Mouse (Mus musculus): ENCODE measurements around the gene Il2.

The Il2 gene

DNA sequence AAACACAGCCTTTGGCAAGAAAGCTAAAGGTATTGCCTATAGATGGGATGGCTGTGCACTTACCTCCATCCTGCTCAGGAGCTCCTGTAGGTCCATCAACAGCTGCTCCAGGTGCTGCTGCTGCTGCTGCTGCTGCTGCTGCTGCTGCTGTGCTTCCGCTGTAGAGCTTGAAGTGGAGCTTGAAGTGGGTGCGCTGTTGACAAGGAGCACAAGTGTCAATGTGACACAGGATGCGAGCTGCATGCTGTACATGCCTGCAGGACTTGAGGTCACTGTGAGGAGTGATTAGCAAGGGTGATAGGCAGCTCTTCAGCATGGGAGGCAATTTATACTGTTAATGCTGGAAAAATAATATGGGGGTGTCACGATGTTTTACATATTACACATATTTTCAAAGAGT, at the start of gene Il2:
Gene Il2 (minus strand): TSS at position 305 of the 400 bp plus-strand sequence.
- in situ Hi-C loops (cut with MboI, MseI) = no loop called here

DNA sequence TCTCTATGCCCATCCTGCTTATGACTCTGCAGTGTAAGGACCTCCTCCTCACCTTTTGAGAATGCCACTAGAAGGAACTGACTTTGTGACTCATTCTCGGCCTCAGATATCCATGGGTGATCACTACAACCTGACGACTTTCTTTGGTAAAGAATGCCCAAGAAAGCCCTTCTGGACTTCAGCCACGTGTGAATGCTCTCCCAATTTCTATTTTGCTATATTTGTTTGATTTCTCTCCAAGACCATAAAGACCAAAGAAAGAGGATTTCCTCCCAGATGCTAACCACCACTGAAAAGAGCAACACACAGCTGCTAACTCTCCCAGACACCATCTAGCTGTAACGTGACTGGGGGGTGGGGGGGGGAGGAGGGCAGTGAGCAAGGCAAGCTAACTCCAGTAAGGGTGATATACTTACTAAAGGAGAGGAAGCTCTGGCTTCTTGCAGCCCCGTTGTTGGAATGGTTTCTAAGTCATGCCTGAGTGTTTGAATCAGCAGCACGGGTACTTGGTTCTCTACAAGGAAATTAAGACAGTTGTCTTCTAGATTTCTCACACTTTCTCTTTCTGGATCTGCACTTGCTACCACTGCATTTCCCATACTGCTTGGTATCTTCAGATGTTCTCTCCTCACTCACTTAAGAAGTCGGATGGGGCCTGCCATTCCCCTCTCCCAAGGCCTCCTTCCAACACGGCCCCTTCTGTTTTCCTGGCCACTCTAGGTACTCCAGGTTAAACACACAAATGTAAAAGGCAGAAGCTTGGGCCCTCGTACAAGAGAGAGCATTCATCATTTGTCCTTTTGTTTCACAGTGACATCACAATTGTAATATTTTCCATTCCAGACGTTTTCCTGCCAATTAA, 49.2 kb upstream of the Il2 start:
- in situ Hi-C loops (cut with MboI, MseI) = no loop called here

DNA sequence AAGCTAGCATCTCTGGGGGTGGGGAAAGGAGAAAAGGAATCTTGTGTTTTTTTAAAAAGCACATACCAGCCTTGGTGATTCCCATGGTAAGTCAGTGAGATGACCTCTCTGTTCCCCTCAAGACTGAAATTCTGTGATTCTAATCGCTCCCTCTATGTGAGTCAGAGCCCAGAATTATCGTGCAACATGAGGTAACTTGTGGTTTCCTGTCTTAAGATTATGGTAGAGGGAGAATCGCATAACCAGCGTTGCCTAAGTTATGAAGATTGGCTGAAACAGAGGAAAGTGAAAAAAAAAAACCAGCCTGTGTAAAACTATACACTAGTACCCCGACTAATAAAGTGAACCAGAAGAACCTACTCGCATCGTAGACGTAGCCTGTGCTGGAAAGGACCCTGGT, 47.5 kb upstream of the Il2 start:
- in situ Hi-C loops (cut with MboI, MseI) = no loop called here

DNA sequence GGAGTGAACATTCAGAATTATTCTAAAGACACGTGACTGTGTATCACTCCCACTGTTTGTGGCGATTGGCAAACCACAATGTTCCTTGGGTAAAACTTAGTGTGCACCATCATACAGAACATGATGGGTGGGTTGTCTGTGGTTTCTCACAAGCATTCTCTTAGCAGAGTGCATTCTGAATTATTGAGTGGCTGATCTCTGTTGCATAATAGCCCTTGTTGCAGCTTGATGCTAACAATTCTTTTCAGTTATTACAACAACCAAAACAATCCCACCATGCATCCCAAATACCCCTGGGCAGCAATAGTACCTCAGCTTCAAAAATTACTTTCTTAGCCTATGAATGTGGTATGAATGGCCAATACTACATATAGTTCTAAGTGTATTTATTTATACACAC, 43.5 kb upstream of the Il2 start:
- in situ Hi-C loops (cut with MboI, MseI) = no loop called here

DNA sequence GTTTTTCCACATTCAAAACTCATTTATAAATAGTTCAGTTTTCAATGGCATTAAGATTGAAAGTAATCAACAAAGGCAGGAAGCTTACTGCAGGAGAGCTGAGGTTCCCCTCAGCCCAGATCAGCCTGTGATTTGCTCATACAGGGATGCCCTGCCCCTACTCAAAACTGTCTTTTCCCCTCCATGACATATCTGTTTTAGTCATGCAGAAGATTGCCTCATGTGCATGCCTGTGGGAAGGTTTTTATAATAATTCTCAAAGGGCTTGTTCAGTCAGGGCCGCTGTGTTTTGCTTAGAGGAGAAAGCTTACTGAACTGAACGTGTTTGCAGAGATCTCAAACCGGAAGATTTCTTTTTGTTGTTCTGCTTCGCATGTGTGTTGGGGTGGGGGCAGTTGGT, 35.3 kb upstream of the Il2 start:
- in situ Hi-C loops (cut with MboI, MseI) = loop anchor here (5.0 kb wide), 1 partner anchor 41 kb away; no protein-coding TSS in a partner anchor

DNA sequence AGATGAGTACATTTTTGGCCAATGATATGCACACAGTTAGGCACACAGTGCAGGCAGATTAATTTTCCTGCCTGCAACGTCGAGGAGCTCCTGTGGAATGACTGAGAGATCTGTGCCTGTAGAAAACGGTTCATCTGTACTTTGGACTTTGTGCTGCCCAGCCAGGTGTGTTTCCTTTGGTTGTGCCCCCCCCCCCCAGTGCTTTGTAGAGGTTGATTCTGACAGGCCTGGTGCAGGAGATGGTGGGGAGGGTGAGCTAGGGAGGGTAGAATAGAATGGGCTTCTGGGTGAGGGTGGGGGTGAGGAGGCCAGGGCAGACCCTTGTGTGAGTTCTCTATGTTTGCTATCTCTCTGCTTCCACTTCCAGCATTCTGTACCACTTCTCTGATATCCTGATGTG, 32.5 kb upstream of the Il2 start:
- in situ Hi-C loops (cut with MboI, MseI) = no loop called here

DNA sequence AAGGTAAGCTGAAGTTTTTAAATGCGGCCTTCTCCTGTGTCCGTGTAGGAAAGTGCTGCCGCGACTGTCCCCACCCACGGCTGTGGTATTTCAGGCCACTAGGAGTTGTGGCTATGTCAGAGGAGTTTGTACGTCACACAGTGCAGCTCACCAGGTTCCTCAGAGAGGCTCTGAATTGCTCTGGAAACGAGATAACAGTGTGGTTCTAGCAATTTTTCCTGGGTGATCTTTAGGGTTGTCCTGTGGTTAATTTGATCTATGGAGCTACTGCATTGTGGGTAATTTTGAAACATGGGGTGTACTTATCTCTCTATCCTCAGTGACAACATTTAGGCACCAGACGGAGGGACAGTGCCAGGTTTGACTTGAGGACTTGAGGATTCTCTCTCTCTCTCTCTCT, 31.3 kb upstream of the Il2 start:
- in situ Hi-C loops (cut with MboI, MseI) = no loop called here

DNA sequence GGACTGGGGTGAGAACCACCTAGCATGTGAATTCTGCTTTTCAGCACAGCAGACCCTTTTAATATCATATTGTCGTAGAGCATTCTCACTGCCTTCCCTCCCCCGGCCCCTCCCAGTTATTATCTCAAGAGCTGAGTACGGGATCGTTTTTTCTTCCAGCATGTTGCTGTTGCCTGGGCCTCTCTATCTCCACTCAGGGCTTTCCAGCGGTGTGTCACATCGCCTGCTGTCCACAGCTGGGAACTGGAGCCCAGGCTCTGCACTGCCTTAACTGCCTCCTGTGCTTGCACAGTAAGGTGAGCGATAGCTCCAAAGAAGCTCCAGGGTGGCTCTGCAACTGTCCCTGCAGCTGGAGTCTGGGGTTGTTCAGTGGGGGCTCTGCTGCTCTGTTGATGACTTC, 28.6 kb upstream of the Il2 start:
- in situ Hi-C loops (cut with MboI, MseI) = no loop called here

DNA sequence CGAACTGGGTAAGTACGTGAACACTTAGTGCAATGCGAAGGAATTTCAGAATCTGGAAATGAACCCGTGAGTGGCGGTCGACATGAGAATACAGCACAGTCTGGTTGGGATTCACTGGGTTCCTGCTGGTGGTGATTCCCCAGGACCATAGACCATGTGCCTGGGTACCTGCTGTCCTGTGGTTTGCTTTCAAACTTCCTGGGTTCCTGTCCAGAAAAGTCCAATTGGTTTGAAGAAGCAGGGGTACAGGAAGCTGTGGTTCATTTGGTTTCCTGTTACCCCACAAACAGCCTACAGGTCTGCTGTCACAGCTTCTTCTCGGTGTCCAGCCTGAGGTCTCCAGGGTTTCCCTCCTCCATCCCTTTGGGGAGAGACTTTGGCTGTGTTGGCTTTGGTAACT, 27.2 kb upstream of the Il2 start:
- in situ Hi-C loops (cut with MboI, MseI) = no loop called here

DNA sequence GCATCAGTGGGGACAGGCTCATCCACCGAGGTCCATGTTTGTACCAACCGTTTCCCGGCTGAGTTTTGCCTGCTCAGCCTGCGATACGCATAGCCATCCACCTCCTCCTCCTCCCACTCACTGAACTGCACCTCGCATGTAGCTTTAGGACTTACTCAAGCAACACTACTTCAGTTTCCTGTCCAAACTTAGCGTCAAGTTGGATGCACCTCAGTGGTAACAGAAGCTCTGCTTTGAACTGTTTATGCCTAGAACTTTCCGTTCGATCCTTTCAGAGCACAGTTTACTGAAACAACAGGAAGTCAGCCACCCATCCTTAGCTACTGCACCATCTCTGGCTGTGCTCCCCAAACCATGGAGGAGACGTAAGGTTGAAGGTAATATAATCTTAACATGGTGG, 26.5 kb upstream of the Il2 start:
- in situ Hi-C loops (cut with MboI, MseI) = no loop called here

DNA sequence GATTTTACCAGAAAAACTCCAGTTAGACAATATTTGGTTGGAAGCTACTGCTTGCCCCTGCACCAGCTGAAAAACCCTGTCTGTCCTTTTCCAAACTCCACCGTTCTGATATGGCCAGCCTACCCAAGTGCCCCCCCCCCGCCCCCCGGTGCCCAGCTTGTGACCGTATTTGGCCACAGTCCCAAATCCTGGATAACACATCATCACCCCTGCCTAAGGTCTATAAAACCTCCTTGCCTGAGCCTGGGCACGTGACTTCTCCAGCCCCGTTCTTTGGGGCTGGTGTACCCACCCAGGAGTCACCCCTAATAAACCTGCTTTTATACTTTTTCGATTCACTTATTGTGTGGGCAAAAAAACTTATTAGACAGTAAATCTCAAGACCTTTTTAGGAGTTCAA, 21.1 kb upstream of the Il2 start:
- in situ Hi-C loops (cut with MboI, MseI) = no loop called here

DNA sequence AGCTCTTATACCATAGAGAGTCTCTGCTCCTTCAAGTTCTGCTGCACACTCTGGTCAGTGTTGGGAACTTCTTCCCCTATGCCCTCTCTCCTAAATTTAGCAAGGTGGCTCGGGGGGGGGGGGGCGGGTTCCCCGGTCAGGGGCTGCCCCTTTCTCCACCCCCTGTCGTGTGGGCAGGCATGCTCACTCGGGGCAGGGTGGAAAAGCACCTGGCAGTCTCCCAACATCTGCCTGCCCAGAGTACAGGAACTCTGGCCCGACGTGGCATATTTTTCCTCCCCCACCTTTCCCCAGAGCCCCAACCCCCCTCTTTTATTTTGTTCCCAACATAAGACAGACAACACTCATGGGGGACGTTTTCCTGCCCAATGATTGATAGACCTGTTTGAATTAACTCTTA, 20.6 kb upstream of the Il2 start:
- in situ Hi-C loops (cut with MboI, MseI) = no loop called here

DNA sequence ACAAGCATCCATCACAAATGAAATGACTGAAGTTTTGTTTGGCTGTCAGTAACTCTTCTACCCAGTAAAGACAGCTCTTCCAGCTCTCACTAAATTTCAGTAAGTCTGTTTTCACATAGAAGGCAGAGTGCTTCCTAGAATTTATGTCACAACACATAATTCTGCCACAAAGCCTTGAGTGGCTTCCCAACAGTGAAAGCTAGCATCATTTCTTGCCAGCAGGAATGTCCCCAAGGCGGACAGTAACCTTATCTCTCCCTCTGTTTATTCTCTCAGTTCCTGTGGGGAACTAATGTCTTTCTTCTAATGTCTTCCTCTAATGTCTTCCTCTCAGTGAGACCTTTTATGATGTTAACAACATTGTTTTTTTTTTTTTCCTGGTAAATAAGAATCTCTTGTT, 19.2 kb upstream of the Il2 start:
- in situ Hi-C loops (cut with MboI, MseI) = no loop called here

DNA sequence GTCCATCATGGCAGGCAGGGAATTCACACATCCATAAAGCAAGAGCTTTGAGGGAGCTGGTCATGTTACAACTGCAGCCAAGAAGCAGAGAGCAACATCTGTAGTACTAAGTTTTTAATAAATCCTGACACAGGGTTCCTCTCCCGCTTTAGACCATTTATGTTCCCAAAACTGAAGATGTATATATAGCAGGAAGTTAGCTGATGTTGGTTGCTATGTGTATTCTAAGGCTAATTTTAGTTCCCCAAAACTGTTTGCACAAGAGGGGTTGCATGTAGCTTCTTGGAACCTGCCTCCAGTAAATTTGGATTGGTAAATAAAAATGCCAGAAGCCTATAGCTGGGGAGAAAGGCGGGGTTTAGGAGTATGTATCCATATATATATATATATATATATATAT, 16.1 kb upstream of the Il2 start:
- in situ Hi-C loops (cut with MboI, MseI) = no loop called here

DNA sequence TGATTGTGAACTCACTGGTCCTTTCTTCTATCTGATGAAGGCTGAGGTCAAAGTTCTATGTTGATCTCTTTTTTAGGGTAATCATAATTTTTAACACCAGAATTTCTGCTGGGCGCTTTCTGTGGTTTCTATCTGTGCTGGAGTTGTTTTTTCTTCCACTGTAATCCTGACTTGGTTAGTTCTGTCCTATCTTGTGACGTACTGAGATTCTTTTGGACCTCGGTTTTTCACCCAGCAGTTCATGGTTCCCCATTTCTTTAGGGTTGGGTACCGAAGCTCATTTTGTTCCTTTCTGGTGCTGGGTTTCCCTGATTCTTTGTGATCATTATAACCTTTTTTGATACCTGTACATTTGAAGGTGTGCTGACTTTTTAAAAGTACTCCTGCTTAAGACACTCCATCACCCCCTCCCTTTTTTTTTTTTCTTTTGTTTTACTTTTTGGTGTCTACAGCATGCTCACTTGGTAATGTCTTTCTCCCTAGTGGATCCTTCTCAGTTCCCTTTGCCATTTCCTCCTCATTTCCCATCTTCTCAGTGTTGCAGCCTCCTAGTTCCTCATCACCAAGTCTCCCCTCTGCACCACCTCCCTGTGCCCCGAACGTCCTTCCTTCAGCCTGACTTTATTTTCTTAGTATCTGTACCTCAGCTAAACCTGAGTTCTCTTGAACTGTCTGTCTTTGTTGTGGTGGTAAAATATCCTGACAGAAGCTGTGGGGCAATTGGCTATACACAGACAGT, 14.6 kb upstream of the Il2 start:
- in situ Hi-C loops (cut with MboI, MseI) = no loop called here

DNA sequence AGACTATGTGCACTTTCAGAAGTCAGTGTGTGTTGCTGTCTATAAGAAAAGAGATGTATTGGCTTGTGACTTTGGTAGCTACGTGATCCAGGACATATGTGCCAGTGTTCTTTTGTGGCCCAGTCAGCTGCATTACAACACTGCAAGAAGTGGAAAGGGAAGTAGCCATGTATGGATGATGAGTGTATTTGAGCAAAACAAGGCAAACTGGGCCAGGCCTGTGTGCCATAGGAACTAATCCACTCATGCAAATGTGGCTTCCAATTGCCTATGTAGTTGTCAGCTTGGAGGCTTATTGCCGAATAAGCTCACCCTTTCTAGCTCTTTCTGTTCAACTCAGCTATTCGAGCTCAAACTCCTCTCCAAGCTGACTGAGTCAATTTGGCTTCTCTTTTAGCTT, 13.4 kb upstream of the Il2 start:
- in situ Hi-C loops (cut with MboI, MseI) = no loop called here

DNA sequence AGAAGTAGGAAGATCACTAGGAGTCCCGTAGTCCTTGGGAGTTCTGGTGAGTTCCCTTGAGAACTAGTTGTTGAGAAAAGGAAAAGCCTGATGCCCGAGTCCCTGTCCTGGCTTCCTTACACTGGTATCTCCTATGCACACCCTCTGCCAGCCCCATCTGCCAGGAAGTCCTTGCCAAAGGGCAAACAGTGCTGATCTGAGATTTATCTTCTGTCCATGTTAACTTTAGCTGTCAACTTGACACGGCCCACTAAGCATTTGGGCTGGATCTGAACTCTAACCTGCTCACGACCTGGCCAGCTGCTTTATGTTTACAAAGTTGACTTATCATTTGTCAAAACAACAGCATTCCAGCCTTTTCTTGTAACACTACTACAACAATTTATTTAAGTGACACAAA, 11.5 kb upstream of the Il2 start:
- in situ Hi-C loops (cut with MboI, MseI) = no loop called here

DNA sequence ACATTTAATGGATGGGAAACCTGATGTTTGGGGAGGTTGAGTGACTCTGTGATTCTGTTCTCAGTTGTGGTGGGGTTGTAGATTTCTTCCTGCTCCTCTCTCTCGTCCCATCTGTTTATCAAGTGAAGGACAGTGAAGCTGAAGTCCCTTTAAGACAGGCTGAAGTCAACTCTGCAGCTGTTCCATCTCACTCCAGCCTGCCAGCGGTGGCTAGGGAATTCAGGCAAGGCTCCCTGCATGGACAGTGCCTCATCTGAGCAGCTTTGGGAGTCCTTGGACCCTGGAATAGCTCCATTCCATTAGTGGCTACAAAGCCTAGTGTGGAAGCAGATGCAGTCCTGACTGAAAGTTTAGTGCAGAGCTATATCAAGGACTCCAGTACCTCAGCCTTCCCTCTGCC, 3.3 kb upstream of the Il2 start:
- in situ Hi-C loops (cut with MboI, MseI) = no loop called here

DNA sequence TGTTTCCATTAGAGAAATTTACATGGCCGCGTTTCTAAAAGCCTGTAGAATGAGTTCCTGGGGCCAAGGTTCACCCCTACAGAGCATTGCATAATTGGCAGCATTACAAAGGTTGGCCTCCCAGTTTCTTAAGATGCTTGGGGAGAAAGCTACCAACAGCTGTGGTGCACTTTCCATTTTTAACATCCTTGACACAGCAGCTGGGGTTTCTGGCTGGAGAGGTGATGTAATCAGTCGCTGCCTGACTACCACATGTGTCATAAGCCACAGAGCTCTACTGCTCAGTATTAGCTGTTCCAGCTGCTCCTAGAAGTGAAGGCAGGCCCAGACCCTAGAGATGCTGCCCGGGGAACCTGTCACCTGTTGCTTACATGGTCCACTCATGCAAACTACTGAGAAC, 2.5 kb upstream of the Il2 start:
- in situ Hi-C loops (cut with MboI, MseI) = no loop called here

DNA sequence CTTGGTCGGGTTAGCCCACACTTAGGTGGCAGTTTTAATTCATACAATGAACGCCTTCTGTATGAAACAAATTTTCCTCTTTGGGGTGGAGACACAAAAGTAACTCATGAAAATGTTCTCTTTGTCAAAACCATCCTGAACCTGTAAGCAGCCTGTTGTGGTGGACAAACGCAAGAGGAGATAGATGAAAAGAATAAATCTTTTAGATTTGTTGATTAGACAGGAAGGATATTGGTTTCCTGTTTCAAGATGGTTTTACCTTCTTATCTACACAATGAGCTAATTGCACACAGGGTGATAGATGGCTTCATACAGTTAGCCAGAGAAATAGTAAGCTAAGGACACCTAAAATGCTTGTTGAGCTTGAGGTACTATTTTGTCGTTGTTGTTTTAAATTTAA, 403 bp upstream of the Il2 start:
- in situ Hi-C loops (cut with MboI, MseI) = no loop called here

DNA sequence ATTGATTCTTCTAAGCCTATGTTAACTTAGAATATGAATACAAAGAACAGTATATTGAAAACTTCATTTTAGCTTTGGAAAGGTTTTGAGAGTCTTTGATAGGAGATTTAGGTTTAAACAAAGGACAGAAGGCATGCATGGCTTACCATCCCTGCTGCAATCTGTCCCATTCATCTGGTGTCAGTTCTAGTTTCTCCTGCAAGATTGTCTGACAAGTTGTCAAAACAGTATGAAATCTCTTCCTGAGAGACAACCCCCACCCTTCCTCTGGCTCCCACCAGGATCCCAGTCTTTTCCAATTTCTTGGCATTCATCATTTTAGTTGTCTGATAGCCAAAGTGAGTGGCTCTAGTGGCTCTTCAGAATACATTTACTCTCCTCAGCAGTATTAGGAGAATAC, 35.0 kb downstream of the Il2 start:
- in situ Hi-C loops (cut with MboI, MseI) = no loop called here

DNA sequence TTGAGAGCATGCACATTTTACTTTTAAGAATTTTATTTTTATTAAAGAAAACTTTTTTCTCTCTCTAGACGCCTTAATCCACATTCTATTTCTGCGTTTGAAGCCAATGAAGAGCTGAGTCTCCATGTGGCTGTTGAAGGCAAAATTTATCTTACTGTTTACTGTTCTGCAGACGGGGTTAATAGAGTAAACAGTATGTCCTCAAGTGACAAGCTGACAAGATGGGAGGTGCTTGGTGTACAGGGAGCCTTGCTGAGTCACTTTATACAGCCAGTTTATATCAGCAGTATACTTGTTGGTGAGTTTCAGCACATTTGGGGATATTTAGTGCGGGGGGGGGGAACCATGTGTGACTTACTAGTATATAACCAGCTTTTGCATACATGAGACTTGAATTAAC, 40.9 kb downstream of the Il2 start:
- in situ Hi-C loops (cut with MboI, MseI) = no loop called here

DNA sequence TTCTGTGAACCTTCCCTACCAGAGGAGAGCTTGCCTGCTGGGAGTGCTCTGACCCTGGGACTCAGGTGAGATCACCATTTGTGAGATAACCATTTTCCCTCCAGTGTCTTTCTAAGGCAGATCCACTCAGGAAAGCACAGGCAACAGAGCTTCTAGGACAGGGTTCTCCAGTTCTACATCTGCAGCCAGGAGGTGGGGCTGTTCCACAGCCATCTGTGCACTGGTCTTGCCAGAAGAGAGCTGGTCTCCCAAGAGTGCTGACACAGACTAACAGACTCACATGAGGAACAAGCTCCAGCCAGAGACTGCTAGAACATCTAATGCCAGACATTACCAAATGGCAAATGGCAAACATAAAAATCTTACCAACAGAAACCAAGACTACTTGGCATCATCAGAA, 52.5 kb downstream of the Il2 start:
- in situ Hi-C loops (cut with MboI, MseI) = loop anchor here (5.0 kb wide), 1 partner anchor 129 kb away; no protein-coding TSS in a partner anchor
